Mouse (Mus musculus) liver, postnatal 0 days (tissue): ENCODE results near the gene A930004D18Rik. TPM values are rescaled to one million over a fixed set of nuclear protein-coding genes. Genes with fewer than 3 reads are reported as not detected.
A peak's percentile ranks its signal among the peaks of the same experiment; 100 is the strongest.

Source experiments
- ATAC-seq: fragments of 200-750 bp; cut with Nextera tagmentation; 2 replicates; pipeline ENCODE4 v1.8.0; 2017; ENCODE audit warnings: mild to moderate bottlenecking, moderate library complexity
- DNase-seq: peaks from one replicate; pipeline ENCODE4 v3.0.0-alpha.2; 2016
- H3K27ac ChIP-seq: fragments of 300-500 bp; sonication (generic); 2 replicates; pipeline ENCODE4 v1.5.1; 2014; ENCODE audit warnings: antibody characterized with exemption, moderate library complexity, mild to moderate bottlenecking, low read depth
- H3K27me3 ChIP-seq: fragments of 300-500 bp; sonication (generic); 2 replicates; pipeline ENCODE4 v1.6.1; 2014; ENCODE audit warnings: low read length, control low read depth, mixed read lengths; ENCODE audit not compliant: insufficient read depth
- H3K36me3 ChIP-seq: fragments of 300-500 bp; sonication (generic); replicated peaks from 2 replicates; pipeline ENCODE4 v1.6.1; 2014; ENCODE audit warnings: mild to moderate bottlenecking, control low read depth, low read length, moderate library complexity, mixed read lengths; ENCODE audit not compliant: insufficient read depth
- H3K4me1 ChIP-seq: fragments of 300-500 bp; sonication (generic); 2 replicates; pipeline ENCODE4 v1.6.1; 2014; ENCODE audit warnings: antibody characterized with exemption, mild to moderate bottlenecking, control low read depth; ENCODE audit not compliant: insufficient read depth
- H3K4me2 ChIP-seq: fragments of 300-500 bp; sonication (generic); 2 replicates; pipeline ENCODE4 v1.6.1; 2014; ENCODE audit warnings: low read depth, mild to moderate bottlenecking, low read length, moderate library complexity, mixed read lengths
- H3K4me3 ChIP-seq: fragments of 300-500 bp; sonication (generic); 2 replicates; pipeline ENCODE4 v1.5.1; 2014; ENCODE audit warnings: low read depth, low read length
- H3K9ac ChIP-seq: fragments of 300-500 bp; sonication (generic); replicated peaks from 2 replicates; pipeline ENCODE4 v1.6.1; 2014; ENCODE audit warnings: mild to moderate bottlenecking, moderate library complexity
- H3K9me3 ChIP-seq: fragments of 300-500 bp; sonication (generic); 2 replicates; pipeline ENCODE4 v1.6.1; 2016; ENCODE audit warnings: mild to moderate bottlenecking, control low read depth, low read length, mixed read lengths
- CTCF ChIP-seq: sonication (generic); IDR thresholded peaks from 2 replicates; pipeline ENCODE4 v1.5.1; 2016; ENCODE audit warnings: antibody characterized with exemption, low read depth
- EP300 ChIP-seq: IDR thresholded peaks from 2 replicates; pipeline ENCODE4 v1.6.1; 2016; ENCODE audit warnings: antibody characterized with exemption, low read depth, mild to moderate bottlenecking
- WGBS: fragments of 180-500 bp; shearing (Covaris S2); extraction: QIAGEN DNeasy Blood & Tissue Kit; methylation state at CpG from one replicate; pipeline ENCODE4 v1.1.7; 2014; ENCODE audit not compliant: insufficient replicate concordance; 5-methylcytosine and 5-hydroxymethylcytosine counted together
- polyA plus RNA-seq: library from polyadenylated mRNA; unstranded; fragments of >200 nt; fragmentation: Nextera tagmentation; extraction: Ambion mirVana; gene quantifications from 2 replicates; pipeline ENCODE4 v1.2.1, GENCODE M21; 2015

The A930004D18Rik gene
- polyA plus RNA-seq: 0.76 and 0.99 TPM in 2 replicates

DNA sequence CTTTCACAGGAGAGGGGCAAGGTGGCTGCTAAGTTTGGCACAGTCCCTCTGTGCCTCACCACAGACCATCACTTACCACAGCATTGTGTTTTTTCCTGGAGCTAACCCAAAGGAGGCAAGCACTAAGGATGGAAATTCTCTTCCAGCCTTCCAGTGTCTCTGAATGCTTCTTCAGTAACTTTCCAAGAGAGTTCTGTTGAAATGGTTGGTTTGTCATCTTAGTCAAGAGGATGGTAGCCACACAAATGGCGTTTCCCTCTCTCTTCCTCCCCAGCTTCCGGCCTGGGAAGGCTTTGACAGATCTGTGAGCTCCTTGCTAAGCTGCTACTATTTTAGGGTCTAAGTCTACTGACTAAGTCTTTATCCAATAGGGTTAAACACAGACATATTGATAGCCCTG lies at the start of gene A930004D18Rik:
A930004D18Rik (minus strand) TSS at position 247 of the 400 bp plus-strand sequence.
- no peak for DNase-seq
- TF ChIP-seq CTCF (no peak), EP300 (no peak)
- no peak within 1 kb of the TSS for H3K27ac ChIP-seq
- 33% methylated on average over 2 of the region's 2 CpGs for WGBS
- no peak for ATAC-seq
- no peaks in the 10 kb centered on the region for H3K36me3 ChIP-seq
- peaks cover 12% of the 10 kb centered on the region for H3K4me1 ChIP-seq
- no peaks in the 10 kb centered on the region for H3K9me3 ChIP-seq
- no peak within 1 kb of the TSS for H3K4me2 ChIP-seq
- H3K9ac ChIP-seq: no peak within 1 kb of the TSS
- H3K27me3 ChIP-seq: peaks cover 24% of the 10 kb centered on the region
- H3K4me3 ChIP-seq: no peak within 1 kb of the TSS

DNA sequence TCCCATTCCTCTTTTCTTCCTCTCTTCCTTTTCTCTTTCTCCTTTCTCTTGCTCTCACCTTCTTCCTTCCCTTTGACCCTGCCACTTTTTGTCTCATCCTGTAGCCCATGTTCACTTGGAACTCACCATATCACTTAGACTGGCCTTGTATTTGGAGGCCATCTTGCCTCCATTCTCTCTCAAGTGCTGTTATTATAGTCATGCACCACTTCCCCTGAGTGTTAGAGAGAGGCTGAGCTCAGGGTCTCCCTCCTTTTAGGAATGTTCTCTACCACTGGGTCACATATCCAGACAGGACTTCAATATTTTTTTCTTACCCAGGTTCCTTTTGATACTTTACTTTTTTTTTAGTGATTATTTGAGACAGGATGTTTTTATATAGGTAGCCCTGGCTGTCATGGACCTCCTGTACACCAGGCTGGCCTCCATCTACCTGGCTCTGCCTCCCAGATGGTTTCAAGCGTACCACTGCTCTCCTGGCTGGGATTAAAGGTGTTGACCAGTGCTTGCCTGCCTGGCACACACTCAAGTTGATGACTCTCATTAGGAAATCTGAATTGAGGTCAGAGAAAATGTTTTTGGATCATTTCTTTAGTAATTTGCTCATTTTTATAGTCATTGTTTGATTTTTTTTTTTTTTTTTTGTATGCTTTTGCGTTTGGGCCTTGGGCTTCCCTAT lies 42.8 kb upstream of the A930004D18Rik start:
- H3K4me2 ChIP-seq: no peak overlapping the region
- ATAC-seq (no peak), DNase-seq (no peak)
- no peak for TF ChIP-seq CTCF
- TF ChIP-seq EP300: no peak
- no peak overlapping the region for H3K4me3 ChIP-seq
- H3K36me3 ChIP-seq: peaks cover 56% of the 10 kb centered on the region
- H3K27me3 ChIP-seq: no peaks in the 10 kb centered on the region
- WGBS: 86% methylated on average over 2 of the region's 2 CpGs
- H3K9ac ChIP-seq: no peak overlapping the region
- H3K27ac ChIP-seq: no peak overlapping the region
- H3K4me1 ChIP-seq: no peaks in the 10 kb centered on the region
- H3K9me3 ChIP-seq: no peaks in the 10 kb centered on the region

- no peaks in the 10 kb centered on the region for H3K9me3 ChIP-seq
- H3K4me1 ChIP-seq: peaks cover 8% of the 10 kb centered on the region
- H3K27me3 ChIP-seq: no peaks in the 10 kb centered on the region
- ATAC-seq (no peak), DNase-seq (no peak)
- no peak overlapping the region for H3K4me2 ChIP-seq
- WGBS: 75% methylated on average over 2 of the region's 2 CpGs
- no peak overlapping the region for H3K27ac ChIP-seq
- H3K36me3 ChIP-seq: peaks cover 39% of the 10 kb centered on the region
- no peak overlapping the region for H3K9ac ChIP-seq
- H3K4me3 ChIP-seq: no peak overlapping the region
- TF ChIP-seq EP300 (no peak), CTCF (no peak)
These were observed 34.4 kb upstream of the A930004D18Rik start for GRCm38 (mm10) chr2:18071947-18072346.

GRCm38 (mm10) chr2:18068071-18068796 lies 30.7 kb upstream of the A930004D18Rik start:
- H3K4me3 ChIP-seq: no peak overlapping the region
- 82% methylated on average over 4 of the region's 4 CpGs for WGBS
- peaks cover 15% of the 10 kb centered on the region for H3K36me3 ChIP-seq
- no peaks in the 10 kb centered on the region for H3K9me3 ChIP-seq
- ATAC-seq: no peak
- H3K4me1 ChIP-seq: peaks cover 8% of the 10 kb centered on the region
- TF ChIP-seq CTCF: no peak
- no peak for TF ChIP-seq EP300
- H3K27me3 ChIP-seq: no peaks in the 10 kb centered on the region
- no peak overlapping the region for H3K4me2 ChIP-seq
- no peak overlapping the region for H3K9ac ChIP-seq
- no peak for DNase-seq
- peak overlapping the region; percentile 26; the same call in 1 of the 2 replicates for H3K27ac ChIP-seq

DNA sequence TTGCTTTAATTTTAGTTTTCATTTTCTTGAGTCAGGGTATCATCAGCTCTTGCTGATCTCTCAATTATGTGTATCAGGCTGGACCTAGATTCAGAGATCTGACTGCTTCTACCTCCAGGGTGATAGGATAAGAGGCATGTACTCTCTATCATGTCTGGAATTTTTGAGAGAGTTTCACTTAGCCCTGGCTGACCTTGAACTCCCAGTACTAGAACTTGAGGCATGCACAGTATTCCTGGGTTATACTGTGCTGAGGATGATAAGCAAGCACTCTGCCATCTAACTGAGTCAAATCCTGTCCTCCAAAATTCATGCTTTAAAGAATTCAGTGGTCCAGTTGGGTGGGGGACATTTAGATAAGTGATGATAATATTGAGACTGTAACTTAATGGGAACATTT lies 28.9 kb upstream of the A930004D18Rik start:
- H3K27ac ChIP-seq: no peak overlapping the region
- H3K4me3 ChIP-seq: no peak overlapping the region; the same call in 1 of the 2 replicates
- peak overlapping the region; percentile 79; the same call in 1 of the 2 replicates for H3K4me2 ChIP-seq
- peaks cover 8% of the 10 kb centered on the region for H3K36me3 ChIP-seq
- H3K9me3 ChIP-seq: no peaks in the 10 kb centered on the region
- peaks cover 8% of the 10 kb centered on the region for H3K4me1 ChIP-seq
- TF ChIP-seq CTCF: no peak
- no peak for TF ChIP-seq EP300
- ATAC-seq: no peak
- H3K27me3 ChIP-seq: no peaks in the 10 kb centered on the region
- DNase-seq: no peak
- no peak overlapping the region; the same call in 1 of the 2 replicates for H3K9ac ChIP-seq

- DNase-seq: no peak
- H3K27me3 ChIP-seq: no peaks in the 10 kb centered on the region
- peak overlapping the region; percentile 76 for H3K4me3 ChIP-seq
- H3K4me2 ChIP-seq: peak overlapping the region; percentile 79
- no peaks in the 10 kb centered on the region for H3K9me3 ChIP-seq
- peak overlapping the region; percentile 98 for H3K9ac ChIP-seq
- WGBS: 8% methylated on average over 6 of the region's 6 CpGs
- peak overlapping the region; percentile 99 for H3K27ac ChIP-seq
- ATAC-seq: no peak
- peaks cover 8% of the 10 kb centered on the region for H3K4me1 ChIP-seq
- no peak for TF ChIP-seq CTCF
- no peak for TF ChIP-seq EP300
- H3K36me3 ChIP-seq: peaks cover 8% of the 10 kb centered on the region
These were observed 28.1 kb upstream of the A930004D18Rik start for GRCm38 (mm10) chr2:18065708-18066030.
